Mouse (Mus musculus) kidney, adult 2 months (tissue): ENCODE data around the gene Aspdh.

ENCODE experiments used
- CTCF ChIP-seq: fragments of 200-500 bp; conservative IDR thresholded peaks from 2 replicates; pipeline ENCODE4 v1.5.1; 2011; ENCODE audit warnings: low read depth, mild to moderate bottlenecking, control low read depth, low read length, moderate library complexity, mixed read lengths; ENCODE audit not compliant: insufficient read depth, insufficient read length
- POLR2A ChIP-seq: fragments of 200-500 bp; IDR thresholded peaks from one replicate; pipeline ENCODE4 v1.6.1; 2011; ENCODE audit warnings: low read depth, low read length, control low read depth

DNA sequence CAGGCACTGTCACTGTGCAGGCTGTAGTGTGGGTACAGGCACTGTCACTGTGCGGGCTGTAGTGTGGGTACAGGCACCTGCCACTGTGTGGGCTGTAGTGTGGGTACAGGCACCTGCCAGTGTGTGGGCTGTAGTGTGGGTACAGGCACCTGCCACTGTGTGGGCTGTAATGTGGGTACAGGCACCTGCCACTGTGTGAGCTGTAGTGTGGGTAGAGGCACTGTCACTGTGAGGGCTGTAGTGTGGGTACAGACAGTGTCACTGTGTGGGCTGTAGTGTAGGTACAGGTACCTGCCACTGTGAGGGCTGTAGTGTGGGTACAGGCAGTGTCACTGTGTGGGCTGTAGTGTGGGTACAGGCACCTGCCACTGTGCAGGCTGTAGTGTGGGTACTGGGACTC is 18.9 kb downstream of the Aspdh start:
- TF ChIP-seq POLR2A = no peak
- TF ChIP-seq CTCF = no peak
